12 mouse cellular contexts compared by ENCODE assay signal in the genomic region with DNA sequence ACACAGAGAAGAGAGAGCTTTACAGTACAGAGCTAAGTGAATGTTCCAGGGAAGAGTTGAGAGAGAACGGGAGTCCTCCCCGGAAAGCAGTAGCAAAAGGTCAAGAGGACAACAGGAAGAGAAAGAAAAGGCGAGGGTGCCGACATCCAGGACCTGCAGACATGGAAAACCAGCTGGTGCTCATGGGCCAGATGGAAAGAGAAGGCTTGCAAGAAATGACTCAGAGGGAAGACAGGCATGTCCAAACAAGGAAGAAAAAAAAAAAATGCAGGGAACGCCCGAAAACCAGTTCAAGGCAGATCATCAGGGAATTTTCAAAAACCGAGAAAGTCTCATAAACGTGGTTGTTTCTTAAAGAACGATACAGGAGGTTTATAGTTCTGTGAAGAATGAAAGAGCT. TPM values are rescaled to one million over a fixed set of nuclear protein-coding genes. Genes with fewer than 3 reads are reported as not detected.
DNase-seq lines count a peak whose midpoint lies in the region; ATAC-seq and TF ChIP-seq lines count a peak whose summit lies in the region.
"Had no signal": no experiment of that assay in that cellular context is flagged by ENCODE, and none has a peak within 500 bp of the region (broad histone marks: within the 10 kb centered on the region; RNA-seq: fewer than 3 reads in every experiment).

No protein-coding gene starts in this region.

- DNase-seq in frontal cortex, postnatal 25 days (ENCODE audit: low spot score in 2 of 2) = no peak
- DNase-seq in lung, postnatal 0 days (ENCODE audit: low spot score) = peak; percentile 74
- DNase-seq in lung, postnatal 4 days = no peak
- DNase-seq in gonadal fat pad, adult 2 months (ENCODE audit: low read depth) = peak; percentile 58
- DNase-seq in skeletal muscle tissue, adult 2 months (ENCODE audit: low read depth, low spot score) = peak; percentile 68
- DNase-seq: adrenal gland, postnatal 10 days; kidney, postnatal 4 days had no signal

- H3K4me3 ChIP-seq in lung, postnatal 0 days (ENCODE audit: low read depth, low read length) = no peak overlapping the region
- no peak overlapping the region for H3K4me3 ChIP-seq in forebrain, embryonic 13.5 days

- WGBS in lung, postnatal 0 days = 45% methylated on average over 9 of the region's 9 CpGs
- 88% methylated on average over 9 of the region's 9 CpGs for whole genome bisulfite sequencing in forebrain, embryonic 13.5 days

- no peak overlapping the region for H3K9ac ChIP-seq in lung, postnatal 0 days (replicated peaks; ENCODE audit: low read depth)
- H3K9ac ChIP-seq in forebrain, embryonic 13.5 days = no peak overlapping the region

- ATAC-seq in frontal cortex, adult (ENCODE audit: low TSS enrichment) = peak; percentile 33; the same call in 1 of the 2 replicates
- ATAC-seq in lung, postnatal 0 days = peak; percentile 12; the same call in 1 of the 2 replicates
- ATAC-seq in forebrain, embryonic 13.5 days = no peak
- ATAC-seq in megakaryocyte-erythroid progenitor cell, adult 5-6 weeks (replicated peaks; ENCODE audit: low FRiP score, low TSS enrichment, poor library complexity, severe bottlenecking) = no peak
- ATAC-seq: hindbrain, embryonic 16.5 days; midbrain, embryonic 16.5 days had no signal

- H3K36me3 ChIP-seq in lung, postnatal 0 days (ENCODE audit: insufficient read depth, low read length) = no peaks in the 10 kb centered on the region; the same call in 1 of the 2 replicates
- no peaks in the 10 kb centered on the region for H3K36me3 ChIP-seq in forebrain, embryonic 13.5 days (ENCODE audit: poor library complexity, severe bottlenecking)

- no peak; the same call in 1 of the 2 replicates for TF ChIP-seq EP300 in lung, postnatal 0 days (IDR thresholded peaks at IDR 0.05)

- no peaks in the 10 kb centered on the region for H3K27me3 ChIP-seq in lung, postnatal 0 days (replicated peaks; ENCODE audit: insufficient read depth, low read length)
- H3K27me3 ChIP-seq in forebrain, embryonic 13.5 days = no peaks in the 10 kb centered on the region

- no peaks in the 10 kb centered on the region for H3K9me3 ChIP-seq in lung, postnatal 0 days (ENCODE audit: low read length)
- H3K9me3 ChIP-seq in forebrain, embryonic 13.5 days (replicated peaks) = no peaks in the 10 kb centered on the region

- no peak overlapping the region for H3K27ac ChIP-seq in lung, postnatal 0 days (ENCODE audit: low read length)
- no peak overlapping the region for H3K27ac ChIP-seq in forebrain, embryonic 13.5 days

- H3K4me1 ChIP-seq in lung, postnatal 0 days (ENCODE audit: insufficient read depth, low read depth, low read length) = no peaks in the 10 kb centered on the region
- peaks cover 2% of the 10 kb centered on the region; the same call in 1 of the 2 replicates for H3K4me1 ChIP-seq in forebrain, embryonic 13.5 days

- TF ChIP-seq CTCF in lung, postnatal 0 days (IDR thresholded peaks at IDR 0.05) = no peak

- no peak overlapping the region for H3K4me2 ChIP-seq in lung, postnatal 0 days (replicated peaks; ENCODE audit: low read depth, low read length)
- H3K4me2 ChIP-seq in forebrain, embryonic 13.5 days = no peak overlapping the region

RNA-seq across cellular contexts. Expression of a gene that starts 30.8 kb away (rescaled TPM):
- 192 and 206 TPM in 2 replicates for polyA plus RNA-seq in lung, postnatal 0 days (2015; fragmentation: Nextera tagmentation; extraction: Ambion mirVana)
- polyA plus RNA-seq in gonadal fat pad, adult 2 months (2012; rRNA removed) = 40.0 and 40.4 TPM in 2 replicates
- 272 and 281 TPM in 2 replicates for polyA plus RNA-seq in forebrain, embryonic 13.5 days (2015; fragmentation: Nextera tagmentation; extraction: Ambion mirVana)
- total RNA-seq in megakaryocyte-erythroid progenitor cell, adult 5-6 weeks (2014; fragmentation: Nextera tagmentation) = 52.7 and 85.1 TPM in 2 replicates
- 54.8 and 65.0 TPM in 2 replicates for total RNA-seq in megakaryocyte-erythroid progenitor cell, adult 5-6 weeks (2017)

Comparison
In these comparisons a context has a peak if more than half of its experiments do, and no peak if none do; other contexts are left out.
1. DNase-seq: peak in lung, postnatal 0 days (single experiment), gonadal fat pad, adult 2 months (single experiment) and skeletal muscle tissue, adult 2 months (single experiment); none in frontal cortex, postnatal 25 days (0 of 2) and lung, postnatal 4 days (0 of 2).
2. ATAC-seq: peak in frontal cortex, adult (single experiment) and lung, postnatal 0 days (single experiment); none in forebrain, embryonic 13.5 days (single experiment) and megakaryocyte-erythroid progenitor cell, adult 5-6 weeks (single experiment).